Mouse (Mus musculus) liver, embryonic 14.5 days (tissue): ENCODE measurements at regions not wholly inside any gene's neighbourhood (a gene's known extent, or its start where the extent isn't known, plus 50 kb on each side); places are given as distances from the start of the nearest gene placed in this dataset.

ENCODE experiments used
- ATAC-seq: fragments of 200-750 bp; cut with Nextera tagmentation; 2 replicates; pipeline ENCODE4 v1.8.0; 2017; ENCODE audit warnings: moderate number of reproducible peaks, mild to moderate bottlenecking, moderate library complexity; ENCODE audit not compliant: insufficient read depth
- DNase-seq, 3 experiments: peaks; one replicate each; pipeline ENCODE4 v3.0.0-alpha.2; 2012 to 2013; ENCODE audit warnings: low read depth in 3 of 3, low spot score in 3 of 3
- H3K27ac ChIP-seq: fragments of 300-500 bp; sonication (generic); 2 replicates; pipeline ENCODE4 v1.5.1; 2014; ENCODE audit warnings: moderate library complexity, mild to moderate bottlenecking, control low read depth, inconsistent platforms
- H3K27me3 ChIP-seq: fragments of 300-500 bp; sonication (generic); 2 replicates; pipeline ENCODE4 v1.6.1; 2014; ENCODE audit warnings: mild to moderate bottlenecking, low read length, moderate library complexity; ENCODE audit not compliant: control insufficient read depth, insufficient read depth
- H3K36me3 ChIP-seq: fragments of 300-500 bp; sonication (generic); replicated peaks from 2 replicates; pipeline ENCODE4 v1.6.1; 2014; ENCODE audit warnings: low read depth; ENCODE audit not compliant: control insufficient read depth, insufficient read depth
- H3K4me1 ChIP-seq, 2 experiments: fragments of 200-500 bp in 1 of 2; fragments of 300-500 bp in 1 of 2; sonication (generic) in 1 of 2; replicated peaks; 2 replicates each; pipeline ENCODE4 v1.6.1; 2012 to 2014; ENCODE audit warnings: antibody characterized with exemption in 1 of 2, inconsistent platforms in 1 of 2, low read length in 1 of 2; ENCODE audit not compliant: control insufficient read depth in 2 of 2, insufficient read depth in 2 of 2
- H3K4me2 ChIP-seq: fragments of 300-500 bp; sonication (generic); 2 replicates; pipeline ENCODE4 v1.6.1; 2014; ENCODE audit warnings: low read depth, mild to moderate bottlenecking, control low read depth, moderate library complexity
- H3K4me3 ChIP-seq, 2 experiments: fragments of 200-500 bp in 1 of 2; fragments of 300-500 bp in 1 of 2; sonication (generic) in 1 of 2; 2 replicates each; pipeline ENCODE4 v1.5.1; 2012 to 2014; ENCODE audit warnings: low read depth in 2 of 2, low read length in 2 of 2, mild to moderate bottlenecking in 2 of 2, control low read depth in 1 of 2, inconsistent platforms in 1 of 2, moderate library complexity in 1 of 2; ENCODE audit not compliant: insufficient read depth in 1 of 2
- H3K9ac ChIP-seq: fragments of 300-500 bp; sonication (generic); replicated peaks from 2 replicates; pipeline ENCODE4 v1.6.1; 2014; ENCODE audit warnings: mild to moderate bottlenecking, control low read depth, moderate library complexity
- H3K9me3 ChIP-seq: fragments of 300-500 bp; sonication (generic); 2 replicates; pipeline ENCODE4 v1.6.1; 2016; ENCODE audit warnings: low read length, mixed read lengths; ENCODE audit not compliant: control insufficient read depth
- CTCF ChIP-seq: IDR thresholded peaks from 2 replicates; pipeline ENCODE4 v1.5.1; 2016; ENCODE audit warnings: antibody characterized with exemption, low read depth, control low read depth
- EP300 ChIP-seq: IDR thresholded peaks from 2 replicates; pipeline ENCODE4 v1.6.1; 2016; ENCODE audit warnings: antibody characterized with exemption, low read depth
- WGBS: fragments of 180-500 bp; shearing (Covaris S2); extraction: QIAGEN DNeasy Blood & Tissue Kit; methylation state at CpG from one replicate; pipeline ENCODE4 v1.1.7; 2014; ENCODE audit not compliant: insufficient replicate concordance; 5-methylcytosine and 5-hydroxymethylcytosine counted together

DNA sequence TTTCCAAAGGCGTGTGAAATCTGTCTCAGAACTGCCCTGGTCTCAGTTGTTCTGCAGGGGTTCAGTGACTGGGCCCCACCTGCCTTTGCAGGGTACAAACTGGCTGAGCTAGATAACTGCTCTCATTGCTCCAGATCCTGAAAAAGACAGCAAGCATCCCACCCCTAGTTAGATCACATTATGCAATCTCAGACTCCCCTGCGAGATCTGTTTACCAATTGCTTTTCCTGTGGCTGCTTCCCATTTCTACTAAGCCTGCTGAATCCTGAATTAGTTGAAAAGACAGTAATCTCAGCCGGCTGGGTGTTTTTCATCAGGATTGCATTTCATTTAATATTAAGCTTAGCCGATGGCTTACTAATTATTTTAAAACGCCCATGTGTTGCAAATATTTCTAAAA lies 531.2 kb upstream of the Gm19410 start:
- Histone ChIP-seq H3K36me3 (no peaks in the 10 kb centered on the region), H3K4me3 (no peak overlapping the region), H3K9ac (no peak overlapping the region), H3K9me3 (no peaks in the 10 kb centered on the region), H3K27me3 (no peaks in the 10 kb centered on the region), H3K4me1 (0 out of 4 replicates have a peak, but pooled peaks cover 0 to 5% of the 10 kb centered on the region in 2 experiments), H3K27ac (no peak overlapping the region), H3K4me2 (no peak overlapping the region)
- TF ChIP-seq EP300 = no peak
- no peak for TF ChIP-seq CTCF
- 43% methylated on average over 5 of the region's 5 CpGs for WGBS
- no peak for DNase-seq
- no peak for ATAC-seq

DNA sequence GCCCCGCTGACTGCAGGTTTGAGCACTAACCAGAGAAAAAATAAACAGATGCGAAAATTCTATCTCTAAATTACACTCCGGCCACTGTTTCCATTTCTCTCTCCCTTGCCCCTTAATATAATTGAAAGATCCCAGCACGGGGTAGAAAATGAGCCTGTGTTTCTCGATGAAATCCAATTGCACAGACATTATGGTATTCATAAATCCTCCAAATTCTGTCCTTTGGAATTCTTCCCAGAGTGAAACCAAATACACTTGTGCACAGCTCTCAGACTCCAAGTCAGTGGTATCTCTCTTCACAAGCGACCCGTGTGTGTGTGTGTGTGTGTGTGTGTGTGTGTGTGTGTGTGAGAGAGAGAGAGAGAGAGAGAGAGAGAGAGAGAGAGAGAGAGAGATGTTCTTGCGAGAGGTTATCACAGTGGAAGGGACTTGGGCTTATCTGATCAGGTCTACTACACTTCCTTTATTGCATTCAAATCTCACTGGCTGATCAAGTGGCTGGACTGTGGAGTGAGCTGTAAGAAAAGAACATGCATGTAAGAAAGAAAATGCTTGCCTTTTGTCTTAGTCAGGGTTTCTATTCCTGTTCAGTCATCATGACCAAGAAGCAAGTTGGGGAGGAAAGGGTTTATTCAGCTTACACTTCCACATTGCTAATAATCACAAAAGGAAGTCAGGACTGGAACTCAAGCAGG lies 529.6 kb upstream of the Gm19410 start:
- WGBS = 54% methylated on average over 8 of the region's 8 CpGs
- Histone ChIP-seq H3K36me3 (no peaks in the 10 kb centered on the region), H3K9ac (no peak overlapping the region), H3K4me3 (no peak overlapping the region), H3K4me2 (no peak overlapping the region), H3K27me3 (no peaks in the 10 kb centered on the region), H3K9me3 (no peaks in the 10 kb centered on the region), H3K4me1 (0 out of 4 replicates have a peak, but pooled peaks cover 0 to 5% of the 10 kb centered on the region in 2 experiments), H3K27ac (no peak overlapping the region)
- ATAC-seq = no peak
- TF ChIP-seq CTCF = no peak
- TF ChIP-seq EP300 = no peak
- DNase-seq = no peak

DNA sequence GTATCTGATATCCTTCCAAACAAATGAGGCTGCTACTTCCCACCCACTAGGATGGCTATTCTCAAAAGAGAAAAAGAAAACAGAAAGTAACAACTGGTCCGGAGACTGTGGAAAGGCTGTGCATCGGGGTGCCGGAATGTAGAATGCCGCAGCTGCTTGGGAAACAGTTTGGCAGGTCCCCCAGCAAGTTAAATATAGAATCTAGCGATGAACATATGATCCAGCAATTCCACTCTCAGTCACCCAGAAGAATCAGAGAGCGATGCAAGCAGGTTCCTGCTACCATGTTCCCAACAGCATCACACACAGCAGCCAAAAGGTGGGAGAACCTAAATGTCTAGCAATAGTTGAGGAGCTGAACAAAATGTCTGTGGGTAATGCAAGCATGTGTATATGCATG lies 528.3 kb upstream of the Gm19410 start:
- Histone ChIP-seq H3K36me3 (no peaks in the 10 kb centered on the region), H3K9ac (no peak overlapping the region), H3K27ac (no peak overlapping the region), H3K27me3 (no peaks in the 10 kb centered on the region), H3K4me2 (no peak overlapping the region), H3K4me1 (0 out of 4 replicates have a peak, but pooled peaks cover 0 to 5% of the 10 kb centered on the region in 2 experiments), H3K4me3 (no peak overlapping the region), H3K9me3 (no peaks in the 10 kb centered on the region)
- no peak for DNase-seq
- TF ChIP-seq EP300 (no peak), CTCF (no peak)
- no peak for ATAC-seq
- 75% methylated on average over 6 of the region's 6 CpGs for WGBS

DNA sequence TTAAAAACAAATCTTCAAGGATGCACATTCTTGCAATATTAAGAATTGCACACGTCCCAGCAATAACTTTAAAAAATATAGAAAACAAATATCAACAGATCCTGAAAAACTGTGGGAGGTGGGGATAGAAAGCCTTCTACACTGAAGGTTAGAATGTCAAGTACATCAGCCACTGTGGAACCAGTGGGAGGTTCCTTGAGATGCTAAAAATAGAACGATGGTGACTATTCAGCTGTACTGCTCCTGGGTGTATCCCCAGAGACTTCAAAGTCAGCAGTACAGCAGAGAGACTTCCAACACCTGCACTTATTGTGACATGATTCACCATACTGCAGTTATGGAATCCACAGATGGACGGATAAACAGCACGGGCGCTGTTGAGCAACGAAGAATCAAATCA lies 524.7 kb upstream of the Gm19410 start:
- H3K36me3 ChIP-seq = no peaks in the 10 kb centered on the region
- 66% methylated on average over 6 of the region's 6 CpGs for WGBS
- ATAC-seq (no peak), DNase-seq (no peak)
- H3K9ac ChIP-seq = no peak overlapping the region
- H3K4me3 ChIP-seq = no peak overlapping the region
- no peaks in the 10 kb centered on the region for H3K27me3 ChIP-seq
- H3K4me2 ChIP-seq = no peak overlapping the region
- H3K4me1 ChIP-seq = no peaks in the 10 kb centered on the region
- H3K9me3 ChIP-seq = no peaks in the 10 kb centered on the region
- TF ChIP-seq CTCF = no peak
- no peak for TF ChIP-seq EP300
- H3K27ac ChIP-seq = no peak overlapping the region

DNA sequence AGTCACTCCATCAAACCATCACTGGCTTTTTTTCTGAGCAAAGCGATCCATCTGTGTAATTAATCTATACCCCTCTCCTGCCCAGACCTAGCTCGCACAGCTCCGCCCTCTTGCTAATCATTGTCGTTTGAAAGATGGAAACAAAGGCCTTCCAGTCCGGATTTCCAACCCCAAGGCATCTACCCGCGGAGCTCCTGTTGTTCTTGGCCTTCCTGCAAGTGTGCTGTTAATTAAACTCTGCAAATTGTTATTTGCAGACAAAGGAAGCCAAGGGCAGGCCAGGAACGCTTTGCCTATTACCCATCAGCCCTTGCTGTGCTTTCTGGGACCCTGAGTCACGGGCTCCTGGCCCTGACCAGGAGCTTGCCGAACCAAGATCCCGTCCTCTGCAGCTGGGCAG lies 522.0 kb upstream of the Gm19410 start:
- H3K9ac ChIP-seq = no peak overlapping the region
- no peaks in the 10 kb centered on the region for H3K36me3 ChIP-seq

More for the DNA sequence above, 522.0 kb upstream of the Gm19410 start:
- H3K4me2 ChIP-seq = no peak overlapping the region
- no peaks in the 10 kb centered on the region for H3K9me3 ChIP-seq
- 45% methylated on average over 11 of the region's 11 CpGs for WGBS
- no peak overlapping the region for H3K4me3 ChIP-seq
- H3K27ac ChIP-seq = no peak overlapping the region
- no peaks in the 10 kb centered on the region for H3K4me1 ChIP-seq
- no peak for ATAC-seq
- DNase-seq = no peak
- no peaks in the 10 kb centered on the region for H3K27me3 ChIP-seq
- TF ChIP-seq EP300 (no peak), CTCF (no peak)
